Mouse (Mus musculus): ENCODE data around the gene Dnase1l2. TPM values are rescaled to one million over a fixed set of nuclear protein-coding genes. Genes with fewer than 3 reads are reported as not detected.
A peak's percentile ranks its signal among the peaks of the same experiment; 100 is the strongest.
"Not testable (repeated sequence)": the region's sequence is repeated elsewhere in the genome, so short reads cannot be mapped to it uniquely, and the experiment has no call there.

Gene Dnase1l2
- polyA plus RNA-seq, 1 experiment from 2014 or later, result 3.2 TPM

- Histone ChIP-seq H3K9ac (ENCODE audit: low read depth, low read length) (peak within 1 kb of the TSS; percentile 80), H3K4me3 (ENCODE audit: low read depth, low read length) (peak within 1 kb of the TSS; percentile 60), H3K27ac (ENCODE audit: low read depth, low read length) (peak within 1 kb of the TSS; percentile 76), H3K27me3 (ENCODE audit: control insufficient read depth, insufficient read depth, low read length) (no peaks in the 10 kb centered on the region), H3K9me3 (ENCODE audit: control insufficient read depth, low read length) (no peaks in the 10 kb centered on the region), H3K4me1 (replicated peaks; ENCODE audit: control insufficient read depth, insufficient read depth, low read length) (no peaks in the 10 kb centered on the region), H3K36me3 (ENCODE audit: control insufficient read depth, insufficient read depth, low read length) (peaks cover 13% of the 10 kb centered on the region), H3K4me2 (replicated peaks; ENCODE audit: low read depth, low read length) (peak within 1 kb of the TSS; percentile 64)
- DNase-seq (ENCODE audit: low spot score) (peak; percentile 91), ATAC-seq (ENCODE audit: low FRiP score) (peak; percentile 98)
- under 1% methylated on average over 47 of the region's 48 CpGs for WGBS
Measured at GRCm38 (mm10) chr17:24426471-24427169, 16.3 kb downstream of the Dnase1l2 start, which contains the start of gene Eci1. Gene Eci1 (plus strand): TSS chr17:24426641.

- H3K4me2 ChIP-seq (replicated peaks; ENCODE audit: low read depth, low read length), result no peak overlapping the region
- 90% methylated on average over 7 of the region's 7 CpGs for WGBS
- H3K4me1 ChIP-seq (replicated peaks; ENCODE audit: control insufficient read depth, insufficient read depth, low read length), result no peaks in the 10 kb centered on the region
- no peak overlapping the region for H3K4me3 ChIP-seq (ENCODE audit: low read depth, low read length)
- peaks cover 20% of the 10 kb centered on the region for H3K36me3 ChIP-seq (ENCODE audit: control insufficient read depth, insufficient read depth, low read length)
- DNase-seq (ENCODE audit: low spot score) (no peak), ATAC-seq (ENCODE audit: low FRiP score) (no peak)
- H3K9me3 ChIP-seq (ENCODE audit: control insufficient read depth, low read length), result no peaks in the 10 kb centered on the region
- no peak overlapping the region for H3K9ac ChIP-seq (ENCODE audit: low read depth, low read length)
- H3K27ac ChIP-seq (ENCODE audit: low read depth, low read length), result no peak overlapping the region
- no peaks in the 10 kb centered on the region for H3K27me3 ChIP-seq (ENCODE audit: control insufficient read depth, insufficient read depth, low read length)
Measured at GRCm38 (mm10) chr17:24425905-24426304, 17.0 kb downstream of the Dnase1l2 start.

- not testable (repeated sequence) for H3K9me3 ChIP-seq (ENCODE audit: control insufficient read depth, low read length); H3K4me3 ChIP-seq (ENCODE audit: low read depth, low read length); H3K27ac ChIP-seq (ENCODE audit: low read depth, low read length); H3K9ac ChIP-seq (ENCODE audit: low read depth, low read length); ATAC-seq (ENCODE audit: low FRiP score); H3K4me2 ChIP-seq (replicated peaks; ENCODE audit: low read depth, low read length); H3K4me1 ChIP-seq (replicated peaks; ENCODE audit: control insufficient read depth, insufficient read depth, low read length); H3K27me3 ChIP-seq (ENCODE audit: control insufficient read depth, insufficient read depth, low read length); DNase-seq (ENCODE audit: low spot score)
- WGBS, result 99% methylated on average over 4 of the region's 8 CpGs
- H3K36me3 ChIP-seq (ENCODE audit: control insufficient read depth, insufficient read depth, low read length), result peaks cover 21% of the 10 kb centered on the region
Measured at GRCm38 (mm10) chr17:24425326-24425725, 17.6 kb downstream of the Dnase1l2 start.

GRCm38 (mm10) chr17:24424489-24424888, 18.4 kb downstream of the Dnase1l2 start:
- DNase-seq (ENCODE audit: low spot score) (no peak), ATAC-seq (ENCODE audit: low FRiP score) (no peak)
- Histone ChIP-seq H3K9me3 (ENCODE audit: control insufficient read depth, low read length) (no peaks in the 10 kb centered on the region), H3K4me3 (ENCODE audit: low read depth, low read length) (no peak overlapping the region), H3K27ac (ENCODE audit: low read depth, low read length) (no peak overlapping the region), H3K36me3 (ENCODE audit: control insufficient read depth, insufficient read depth, low read length) (peaks cover 21% of the 10 kb centered on the region), H3K4me2 (replicated peaks; ENCODE audit: low read depth, low read length) (no peak overlapping the region), H3K4me1 (replicated peaks; ENCODE audit: control insufficient read depth, insufficient read depth, low read length) (no peaks in the 10 kb centered on the region), H3K9ac (ENCODE audit: low read depth, low read length) (no peak overlapping the region), H3K27me3 (ENCODE audit: control insufficient read depth, insufficient read depth, low read length) (no peaks in the 10 kb centered on the region)
- WGBS, result 94% methylated on average over 5 of the region's 5 CpGs

GRCm38 (mm10) chr17:24423114-24423513, 19.8 kb downstream of the Dnase1l2 start:
- H3K36me3 ChIP-seq (ENCODE audit: control insufficient read depth, insufficient read depth, low read length), result peaks cover 23% of the 10 kb centered on the region
- no peak overlapping the region for H3K4me3 ChIP-seq (ENCODE audit: low read depth, low read length)
- no peaks in the 10 kb centered on the region for H3K9me3 ChIP-seq (ENCODE audit: control insufficient read depth, low read length)
- ATAC-seq (ENCODE audit: low FRiP score) (no peak), DNase-seq (ENCODE audit: low spot score) (no peak)
- no peak overlapping the region for H3K27ac ChIP-seq (ENCODE audit: low read depth, low read length)
- H3K4me1 ChIP-seq (replicated peaks; ENCODE audit: control insufficient read depth, insufficient read depth, low read length), result no peaks in the 10 kb centered on the region
- H3K4me2 ChIP-seq (replicated peaks; ENCODE audit: low read depth, low read length), result no peak overlapping the region
- no peak overlapping the region for H3K9ac ChIP-seq (ENCODE audit: low read depth, low read length)
- no peaks in the 10 kb centered on the region for H3K27me3 ChIP-seq (ENCODE audit: control insufficient read depth, insufficient read depth, low read length)
- WGBS, result 95% methylated on average over 4 of the region's 4 CpGs

GRCm38 (mm10) chr17:24416051-24416652, 26.8 kb downstream of the Dnase1l2 start:
- Histone ChIP-seq H3K9me3 (ENCODE audit: control insufficient read depth, low read length) (no peaks in the 10 kb centered on the region), H3K27ac (ENCODE audit: low read depth, low read length) (no peak overlapping the region), H3K36me3 (ENCODE audit: control insufficient read depth, insufficient read depth, low read length) (peaks cover 6% of the 10 kb centered on the region), H3K4me3 (ENCODE audit: low read depth, low read length) (peak overlapping the region; percentile 96; the same call in 1 of the 2 replicates), H3K4me1 (replicated peaks; ENCODE audit: control insufficient read depth, insufficient read depth, low read length) (0 out of 2 replicates have a peak, but pooled peaks cover 5% of the 10 kb centered on the region), H3K4me2 (replicated peaks; ENCODE audit: low read depth, low read length) (peak overlapping the region; percentile 96), H3K9ac (ENCODE audit: low read depth, low read length) (no peak overlapping the region), H3K27me3 (ENCODE audit: control insufficient read depth, insufficient read depth, low read length) (no peaks in the 10 kb centered on the region)
- DNase-seq (ENCODE audit: low spot score), result no peak
- WGBS, result 89% methylated on average over 3 of the region's 3 CpGs
- ATAC-seq (ENCODE audit: low FRiP score), result no peak

GRCm38 (mm10) chr17:24415011-24415410, 27.9 kb downstream of the Dnase1l2 start:
- peak overlapping the region; percentile 96 for H3K4me3 ChIP-seq (ENCODE audit: low read depth, low read length)
- H3K9me3 ChIP-seq (ENCODE audit: control insufficient read depth, low read length), result no peaks in the 10 kb centered on the region
- peak overlapping the region; percentile 96 for H3K4me2 ChIP-seq (replicated peaks; ENCODE audit: low read depth, low read length)
- peak overlapping the region; percentile 94 for H3K9ac ChIP-seq (ENCODE audit: low read depth, low read length)
- H3K4me1 ChIP-seq (replicated peaks; ENCODE audit: control insufficient read depth, insufficient read depth, low read length), result 0 out of 2 replicates have a peak, but pooled peaks cover 5% of the 10 kb centered on the region
- H3K36me3 ChIP-seq (ENCODE audit: control insufficient read depth, insufficient read depth, low read length), result 0 out of 2 replicates have a peak, but pooled peaks cover 2% of the 10 kb centered on the region
- H3K27me3 ChIP-seq (ENCODE audit: control insufficient read depth, insufficient read depth, low read length), result no peaks in the 10 kb centered on the region
- DNase-seq (ENCODE audit: low spot score), result no peak
- WGBS, result under 1% methylated on average over 21 of the region's 21 CpGs
- H3K27ac ChIP-seq (ENCODE audit: low read depth, low read length), result peak overlapping the region; percentile 88
- ATAC-seq (ENCODE audit: low FRiP score), result no peak

GRCm38 (mm10) chr17:24414230-24414976, 28.5 kb downstream of the Dnase1l2 start, which contains the start of gene Rnps1:
Gene Rnps1 (plus strand): TSS chr17:24414565.
- H3K36me3 ChIP-seq (ENCODE audit: control insufficient read depth, insufficient read depth, low read length), result 0 out of 2 replicates have a peak, but pooled peaks cover 5% of the 10 kb centered on the region
- under 1% methylated on average over 64 of the region's 64 CpGs for WGBS
- no peaks in the 10 kb centered on the region for H3K27me3 ChIP-seq (ENCODE audit: control insufficient read depth, insufficient read depth, low read length)
- H3K4me3 ChIP-seq (ENCODE audit: low read depth, low read length), result peak within 1 kb of the TSS; percentile 96
- H3K9me3 ChIP-seq (ENCODE audit: control insufficient read depth, low read length), result no peaks in the 10 kb centered on the region
- H3K9ac ChIP-seq (ENCODE audit: low read depth, low read length), result peak within 1 kb of the TSS; percentile 94
- 0 out of 2 replicates have a peak, but pooled peaks cover 5% of the 10 kb centered on the region for H3K4me1 ChIP-seq (replicated peaks; ENCODE audit: control insufficient read depth, insufficient read depth, low read length)
- DNase-seq (ENCODE audit: low spot score) (peak; percentile 99), ATAC-seq (ENCODE audit: low FRiP score) (peak; percentile 96)
- H3K4me2 ChIP-seq (replicated peaks; ENCODE audit: low read depth, low read length), result peak within 1 kb of the TSS; percentile 96
- H3K27ac ChIP-seq (ENCODE audit: low read depth, low read length), result peak within 1 kb of the TSS; percentile 88

Data from hindbrain, embryonic 11.5 days (tissue).